Mouse (Mus musculus) G1E (cell line): ENCODE measurements at regions not wholly inside any gene's neighbourhood (a gene's known extent, or its start where the extent isn't known, plus 50 kb on each side); places are given as distances from the start of the nearest gene placed in this dataset.

Experiments used
- ATAC-seq: 2 replicates; pipeline ENCODE4 v1.8.0; 2016; ENCODE audit warnings: mild to moderate bottlenecking; ENCODE audit not compliant: insufficient number of reproducible peaks, poor library complexity, low FRiP score, severe bottlenecking; ENCODE audit errors: extremely low read depth
- DNase-seq: peaks from one replicate; pipeline ENCODE4 v3.0.0; 2012; ENCODE audit warnings: low spot score
- H3K27me3 ChIP-seq: 2 replicates; pipeline ENCODE4 v1.6.1; 2012; ENCODE audit warnings: mild to moderate bottlenecking, low read length, inconsistent platforms; ENCODE audit not compliant: insufficient read depth
- H3K36me3 ChIP-seq: replicated peaks from 2 replicates; pipeline ENCODE3; 2012; ENCODE audit warnings: mild to moderate bottlenecking, inconsistent platforms
- H3K4me1 ChIP-seq: 2 replicates; pipeline ENCODE4 v1.6.1; 2012; ENCODE audit warnings: low read depth, low read length, inconsistent platforms, mixed read lengths; ENCODE audit not compliant: insufficient read depth
- H3K4me3 ChIP-seq: 2 replicates; pipeline ENCODE4 v1.5.1; 2012; ENCODE audit warnings: low read depth, mild to moderate bottlenecking, inconsistent platforms, low read length, moderate library complexity, mixed read lengths
- H3K9me3 ChIP-seq: replicated peaks from 2 replicates; pipeline ENCODE4 v1.6.1; 2012; ENCODE audit warnings: inconsistent platforms
- CTCF ChIP-seq: IDR thresholded peaks from 2 replicates; pipeline ENCODE4 v1.5.1; 2012; ENCODE audit warnings: low read depth, low read length, inconsistent platforms, mixed read lengths
- GATA1 ChIP-seq: IDR thresholded peaks from 2 replicates; pipeline ENCODE4 v1.6.1; 2012; ENCODE audit warnings: borderline replicate concordance, low read length, inconsistent platforms, mixed read lengths
- GATA2 ChIP-seq: IDR thresholded peaks from 2 replicates; pipeline ENCODE4 v1.6.1; 2012; ENCODE audit warnings: low read depth, low read length, inconsistent platforms, borderline replicate concordance
- POLR2AphosphoS5 ChIP-seq: IDR thresholded peaks from 2 replicates; pipeline ENCODE4 v1.6.1; 2012; ENCODE audit warnings: low read depth, low read length, inconsistent platforms; ENCODE audit not compliant: insufficient replicate concordance
- TAL1 ChIP-seq: conservative IDR thresholded peaks from 2 replicates; pipeline ENCODE4 v1.6.1; 2012; ENCODE audit warnings: low read depth, low read length, inconsistent platforms, mixed read lengths

- DNase-seq, result no peak
- H3K9me3 ChIP-seq, result no peaks in the 10 kb centered on the region
- H3K4me1 ChIP-seq, result no peaks in the 10 kb centered on the region
- no peaks in the 10 kb centered on the region for H3K36me3 ChIP-seq
- no peaks in the 10 kb centered on the region for H3K27me3 ChIP-seq
- TF ChIP-seq POLR2AphosphoS5 (no peak), GATA1 (no peak), GATA2 (no peak), CTCF (no peak), TAL1 (no peak)
- no peak overlapping the region for H3K4me3 ChIP-seq
- no peak for ATAC-seq
Observed at GRCm38 (mm10) chr3:134033862-134034261, 202.4 kb upstream of the Cxxc4 start.

- H3K36me3 ChIP-seq, result no peaks in the 10 kb centered on the region
- H3K9me3 ChIP-seq, result no peaks in the 10 kb centered on the region
- TF ChIP-seq POLR2AphosphoS5, result no peak
- no peak for TF ChIP-seq GATA2
- TF ChIP-seq CTCF, result no peak
- TF ChIP-seq GATA1, result no peak
- no peak for TF ChIP-seq TAL1
- no peaks in the 10 kb centered on the region for H3K27me3 ChIP-seq
- DNase-seq (no peak), ATAC-seq (no peak)
- H3K4me3 ChIP-seq, result no peak overlapping the region
- no peaks in the 10 kb centered on the region for H3K4me1 ChIP-seq
Observed at GRCm38 (mm10) chr3:134036310-134036934, 199.9 kb upstream of the Cxxc4 start.

DNA sequence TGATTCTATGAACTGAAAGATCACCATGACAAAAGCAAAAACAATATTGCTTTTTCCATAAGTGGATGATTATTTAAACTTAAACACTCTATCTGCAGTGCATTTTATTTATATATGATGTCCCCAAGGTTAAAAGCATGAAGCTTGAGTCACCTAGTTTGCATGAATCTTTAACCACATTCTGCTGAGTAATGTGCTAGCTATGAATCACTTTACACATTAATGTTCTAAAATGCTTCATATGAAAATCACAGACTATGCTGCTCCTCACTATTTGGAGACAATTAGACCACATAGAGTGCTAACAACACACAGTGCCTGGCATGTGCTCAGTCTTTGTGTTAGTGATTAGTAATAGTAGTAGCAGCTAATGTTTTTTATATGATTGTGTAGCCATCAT, 185.6 kb upstream of the Cxxc4 start:
- Histone ChIP-seq H3K4me3 (no peak overlapping the region), H3K27me3 (no peaks in the 10 kb centered on the region), H3K36me3 (no peaks in the 10 kb centered on the region), H3K4me1 (no peaks in the 10 kb centered on the region), H3K9me3 (no peaks in the 10 kb centered on the region)
- DNase-seq (no peak), ATAC-seq (no peak)
- no peak for TF ChIP-seq GATA1
- no peak for TF ChIP-seq POLR2AphosphoS5
- no peak for TF ChIP-seq GATA2
- TF ChIP-seq CTCF, result no peak
- no peak for TF ChIP-seq TAL1

DNA sequence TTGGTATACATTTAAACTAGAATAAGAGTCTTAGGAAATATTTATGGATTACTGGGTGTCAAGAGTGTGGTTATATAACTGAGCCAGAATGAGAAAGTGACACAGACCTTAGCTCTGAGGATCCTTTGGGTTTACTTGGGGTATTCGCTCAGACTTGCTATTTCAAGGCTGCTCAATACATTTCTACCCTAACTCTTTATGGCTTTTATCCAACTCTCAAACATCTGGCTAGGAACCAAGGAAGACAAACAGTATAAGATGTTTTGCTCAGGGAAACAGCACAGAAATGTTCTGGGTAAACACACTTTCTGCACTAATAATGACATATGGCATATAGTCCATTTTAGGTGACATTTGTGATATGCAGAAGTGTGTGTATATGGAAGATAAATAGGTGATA, 153.8 kb upstream of the Cxxc4 start:
- TF ChIP-seq GATA1 (no peak), CTCF (no peak), POLR2AphosphoS5 (no peak), TAL1 (no peak), GATA2 (no peak)
- no peak overlapping the region for H3K4me3 ChIP-seq
- H3K9me3 ChIP-seq, result peaks cover 4% of the 10 kb centered on the region; the same call in 1 of the 2 replicates
- ATAC-seq (no peak), DNase-seq (no peak)
- no peaks in the 10 kb centered on the region for H3K36me3 ChIP-seq
- H3K27me3 ChIP-seq, result no peaks in the 10 kb centered on the region
- no peaks in the 10 kb centered on the region for H3K4me1 ChIP-seq

DNA sequence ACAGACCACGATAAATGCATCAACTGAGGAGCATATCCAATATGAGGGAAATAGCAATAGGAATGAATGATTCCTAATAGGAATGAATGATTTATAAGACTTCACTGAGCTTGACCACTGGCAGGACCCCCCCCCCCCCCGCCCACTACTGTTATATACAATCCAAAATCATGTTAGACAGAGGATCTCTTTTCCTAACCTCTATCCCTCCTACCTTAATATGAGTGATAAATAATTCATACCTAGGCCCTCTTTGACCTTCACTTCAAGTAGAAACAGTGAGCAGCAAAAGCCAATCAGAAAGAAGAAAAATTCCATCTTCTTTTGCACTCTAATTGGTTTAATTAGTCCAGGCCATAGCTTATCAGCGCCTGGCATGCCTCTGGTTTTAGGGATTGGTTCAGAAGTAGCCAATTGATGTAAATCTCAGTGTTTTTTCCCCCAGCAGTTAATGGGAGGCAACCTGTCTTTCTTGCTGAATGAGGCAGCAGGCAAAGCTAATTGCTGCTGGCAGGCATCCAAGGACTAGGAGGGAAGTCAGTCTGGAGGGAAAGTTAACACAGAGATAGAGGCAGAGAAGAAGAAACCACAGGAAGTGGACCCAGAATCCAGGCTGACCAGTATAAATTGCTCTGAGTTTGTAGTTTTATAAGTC, 136.7 kb upstream of the Cxxc4 start:
- no peak for TF ChIP-seq CTCF
- no peak for TF ChIP-seq TAL1
- DNase-seq (no peak), ATAC-seq (no peak)
- Histone ChIP-seq H3K9me3 (no peaks in the 10 kb centered on the region), H3K27me3 (no peaks in the 10 kb centered on the region), H3K4me3 (no peak overlapping the region), H3K36me3 (no peaks in the 10 kb centered on the region), H3K4me1 (no peaks in the 10 kb centered on the region)

DNA sequence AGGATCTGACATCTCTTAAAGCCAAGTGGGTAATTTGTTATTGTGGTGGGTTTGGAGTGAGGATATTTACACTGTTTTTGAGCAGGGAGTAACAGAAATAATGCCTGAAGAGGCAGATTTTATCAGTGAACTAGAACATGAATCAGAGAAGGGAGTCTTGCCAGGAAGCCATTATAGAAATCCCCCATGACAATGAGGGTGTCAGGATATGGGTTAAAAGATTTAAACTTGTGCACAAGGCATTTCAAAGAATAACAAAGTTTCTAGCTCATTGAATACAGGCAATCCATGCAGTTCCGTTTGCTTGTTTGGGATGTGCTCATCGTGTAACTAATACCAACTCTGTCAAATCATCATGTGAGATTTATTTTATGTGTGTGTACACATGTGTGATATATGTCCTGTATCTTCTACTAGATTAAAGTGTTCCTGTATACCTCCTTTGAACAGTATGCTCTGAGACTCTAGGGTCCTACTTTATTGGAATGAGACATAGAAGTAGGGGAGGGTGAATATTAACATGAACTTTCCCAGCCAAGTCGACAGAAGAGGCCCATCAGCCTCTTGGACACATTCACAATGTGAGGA, 134.0 kb upstream of the Cxxc4 start:
- no peaks in the 10 kb centered on the region for H3K9me3 ChIP-seq
- DNase-seq (no peak), ATAC-seq (no peak)
- H3K36me3 ChIP-seq, result no peaks in the 10 kb centered on the region
- no peak for TF ChIP-seq GATA2
- TF ChIP-seq GATA1, result no peak
- TF ChIP-seq POLR2AphosphoS5, result no peak
- no peak for TF ChIP-seq CTCF
- no peak for TF ChIP-seq TAL1
- no peaks in the 10 kb centered on the region for H3K4me1 ChIP-seq
- no peaks in the 10 kb centered on the region for H3K27me3 ChIP-seq
- no peak overlapping the region for H3K4me3 ChIP-seq

DNA sequence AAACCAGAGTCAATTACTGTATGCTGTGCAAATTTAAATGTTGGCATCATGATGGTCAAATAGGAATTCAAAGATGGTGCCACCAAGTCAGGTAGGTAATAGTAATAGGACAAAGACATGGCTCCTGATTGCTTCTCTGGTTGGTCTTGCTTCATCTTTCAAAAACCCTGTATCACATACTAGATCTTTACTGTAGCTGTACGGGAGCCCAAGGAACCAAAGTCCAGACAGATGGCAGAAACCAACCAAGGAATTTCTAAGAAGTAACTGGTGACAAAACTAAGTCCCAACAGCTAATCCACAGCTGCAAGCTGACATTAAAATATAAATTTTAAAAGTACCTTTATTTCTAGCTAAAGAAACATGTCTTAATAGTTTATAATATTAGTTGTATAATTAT, 131.7 kb upstream of the Cxxc4 start:
- DNase-seq, result no peak
- Histone ChIP-seq H3K27me3 (no peaks in the 10 kb centered on the region), H3K9me3 (no peaks in the 10 kb centered on the region), H3K36me3 (no peaks in the 10 kb centered on the region), H3K4me1 (no peaks in the 10 kb centered on the region), H3K4me3 (no peak overlapping the region)
- ATAC-seq, result no peak
- TF ChIP-seq GATA2 (no peak), CTCF (no peak), TAL1 (no peak), GATA1 (no peak), POLR2AphosphoS5 (no peak)
